Mouse (Mus musculus): ENCODE measurements at regions not wholly inside any gene's neighbourhood (a gene's known extent, or its start where the extent isn't known, plus 50 kb on each side); places are given as distances from the start of the nearest gene placed in this dataset.
"Not testable (repeated sequence)": the region's sequence is repeated elsewhere in the genome, so short reads cannot be mapped to it uniquely, and the experiment has no call there.

- ATAC-seq (no peak), DNase-seq (ENCODE audit: low spot score) (no peak)
- 82% methylated on average over 4 of the region's 4 CpGs for WGBS
- H3K9me3 ChIP-seq (ENCODE audit: low read length), result no peaks in the 10 kb centered on the region
- no peak for TF ChIP-seq CTCF (IDR thresholded peaks at IDR 0.05; ENCODE audit: low read depth)
- no peak overlapping the region for H3K4me3 ChIP-seq (ENCODE audit: low read length)
- H3K4me2 ChIP-seq (ENCODE audit: low read depth, low read length), result no peak overlapping the region
- no peaks in the 10 kb centered on the region for H3K4me1 ChIP-seq (ENCODE audit: insufficient read depth, low read length)
- no peaks in the 10 kb centered on the region for H3K27me3 ChIP-seq (ENCODE audit: insufficient read depth, low read length)
- H3K27ac ChIP-seq, result no peak overlapping the region
- no peaks in the 10 kb centered on the region for H3K36me3 ChIP-seq (ENCODE audit: insufficient read depth, low read length)
- no peak overlapping the region for H3K9ac ChIP-seq (replicated peaks; ENCODE audit: low read length)
These were observed 119.2 kb upstream of the Rybp start for GRCm38 (mm10) chr6:100406504-100406903.

DNA sequence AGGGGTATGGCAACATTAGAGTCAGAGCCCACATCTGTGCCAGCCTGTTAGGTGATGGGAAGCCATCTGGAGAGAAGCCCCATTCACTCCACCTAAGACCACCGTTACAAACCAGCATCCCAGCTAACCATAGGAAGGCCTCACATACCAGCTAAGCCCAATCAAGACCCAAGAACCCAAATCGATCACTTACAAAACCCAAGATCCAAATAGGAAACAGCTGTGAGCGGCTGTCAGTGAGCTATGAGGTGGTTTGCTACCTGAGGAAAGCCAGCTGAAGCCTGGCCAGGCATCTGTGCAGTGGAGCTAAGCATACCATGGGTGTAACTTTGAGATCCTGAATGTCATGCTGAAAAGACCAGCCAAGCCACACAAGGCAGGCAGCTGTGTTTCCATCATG, 116.9 kb upstream of the Rybp start:
- Histone ChIP-seq H3K9me3 (ENCODE audit: low read length) (no peaks in the 10 kb centered on the region), H3K4me1 (ENCODE audit: insufficient read depth, low read length) (no peaks in the 10 kb centered on the region), H3K36me3 (ENCODE audit: insufficient read depth, low read length) (no peaks in the 10 kb centered on the region), H3K27me3 (ENCODE audit: insufficient read depth, low read length) (no peaks in the 10 kb centered on the region), H3K9ac (replicated peaks; ENCODE audit: low read length) (no peak overlapping the region), H3K27ac (no peak overlapping the region), H3K4me3 (ENCODE audit: low read length) (no peak overlapping the region), H3K4me2 (ENCODE audit: low read depth, low read length) (no peak overlapping the region)
- DNase-seq (ENCODE audit: low spot score), result no peak
- 88% methylated on average over 3 of the region's 3 CpGs for WGBS
- no peak for ATAC-seq
- TF ChIP-seq CTCF (IDR thresholded peaks at IDR 0.05; ENCODE audit: low read depth), result no peak

DNA sequence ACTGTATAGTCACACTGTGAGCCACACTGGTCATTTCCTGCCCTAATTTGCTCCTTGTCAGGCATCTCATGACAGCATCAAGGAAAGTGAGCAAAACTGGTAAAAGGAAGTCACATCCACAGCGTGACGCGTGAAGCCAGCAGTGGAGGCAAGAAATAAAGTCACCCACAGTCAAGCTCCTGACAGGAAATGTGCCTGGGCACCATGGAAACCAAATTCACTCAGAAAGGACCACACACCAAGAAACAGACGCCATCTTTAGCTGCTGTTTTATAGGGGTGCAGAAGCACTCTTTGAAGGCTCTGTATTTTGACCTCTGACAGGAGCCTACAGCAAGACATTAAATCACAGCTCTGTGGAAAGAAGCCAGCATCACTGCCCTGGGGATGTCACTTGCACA, 115.4 kb upstream of the Rybp start:
- no peak for TF ChIP-seq CTCF (IDR thresholded peaks at IDR 0.05; ENCODE audit: low read depth)
- Histone ChIP-seq H3K9me3 (ENCODE audit: low read length) (no peaks in the 10 kb centered on the region), H3K27ac (no peak overlapping the region), H3K36me3 (ENCODE audit: insufficient read depth, low read length) (no peaks in the 10 kb centered on the region), H3K9ac (replicated peaks; ENCODE audit: low read length) (no peak overlapping the region), H3K4me2 (ENCODE audit: low read depth, low read length) (no peak overlapping the region), H3K4me1 (ENCODE audit: insufficient read depth, low read length) (no peaks in the 10 kb centered on the region), H3K27me3 (ENCODE audit: insufficient read depth, low read length) (no peaks in the 10 kb centered on the region), H3K4me3 (ENCODE audit: low read length) (no peak overlapping the region)
- DNase-seq (ENCODE audit: low spot score) (no peak), ATAC-seq (no peak)
- WGBS, result 47% methylated on average over 4 of the region's 4 CpGs

- 93% methylated on average over 2 of the region's 2 CpGs for WGBS
- ATAC-seq (no peak), DNase-seq (ENCODE audit: low spot score) (no peak)
- Histone ChIP-seq H3K27me3 (ENCODE audit: insufficient read depth, low read length) (no peaks in the 10 kb centered on the region), H3K36me3 (ENCODE audit: insufficient read depth, low read length) (no peaks in the 10 kb centered on the region), H3K4me2 (ENCODE audit: low read depth, low read length) (no peak overlapping the region), H3K4me3 (ENCODE audit: low read length) (no peak overlapping the region), H3K9me3 (ENCODE audit: low read length) (no peaks in the 10 kb centered on the region), H3K4me1 (ENCODE audit: insufficient read depth, low read length) (no peaks in the 10 kb centered on the region), H3K27ac (no peak overlapping the region), H3K9ac (replicated peaks; ENCODE audit: low read length) (no peak overlapping the region)
- TF ChIP-seq CTCF (IDR thresholded peaks at IDR 0.05; ENCODE audit: low read depth), result no peak
These were observed 114.4 kb upstream of the Rybp start for GRCm38 (mm10) chr6:100401728-100402127.

GRCm38 (mm10) chr6:100399387-100399786, 112.1 kb upstream of the Rybp start:
- not testable (repeated sequence) for H3K4me2 ChIP-seq (ENCODE audit: low read depth, low read length); ATAC-seq; H3K9me3 ChIP-seq (ENCODE audit: low read length); H3K4me3 ChIP-seq (ENCODE audit: low read length); DNase-seq (ENCODE audit: low spot score); H3K4me1 ChIP-seq (ENCODE audit: insufficient read depth, low read length); H3K27ac ChIP-seq; H3K36me3 ChIP-seq (ENCODE audit: insufficient read depth, low read length); H3K27me3 ChIP-seq (ENCODE audit: insufficient read depth, low read length); H3K9ac ChIP-seq (replicated peaks; ENCODE audit: low read length)
- 90% methylated on average over 1 of the region's 1 CpGs for WGBS

GRCm38 (mm10) chr6:100396311-100397200, 109.3 kb upstream of the Rybp start:
- H3K9ac ChIP-seq (replicated peaks; ENCODE audit: low read length), result no peak overlapping the region
- no peaks in the 10 kb centered on the region for H3K4me1 ChIP-seq (ENCODE audit: insufficient read depth, low read length)
- H3K4me3 ChIP-seq (ENCODE audit: low read length), result no peak overlapping the region
- H3K27me3 ChIP-seq (ENCODE audit: insufficient read depth, low read length), result no peaks in the 10 kb centered on the region
- TF ChIP-seq CTCF (IDR thresholded peaks at IDR 0.05; ENCODE audit: low read depth), result no peak
- DNase-seq (ENCODE audit: low spot score) (peak; percentile 18), ATAC-seq (peak; percentile 40; the same call in 1 of the 2 replicates)
- no peaks in the 10 kb centered on the region for H3K36me3 ChIP-seq (ENCODE audit: insufficient read depth, low read length)
- H3K27ac ChIP-seq, result peak overlapping the region; percentile 36
- no peaks in the 10 kb centered on the region for H3K9me3 ChIP-seq (ENCODE audit: low read length)
- WGBS, result 58% methylated on average over 14 of the region's 14 CpGs
- no peak overlapping the region for H3K4me2 ChIP-seq (ENCODE audit: low read depth, low read length)

GRCm38 (mm10) chr6:100390258-100390910, 103.1 kb upstream of the Rybp start:
- Histone ChIP-seq H3K9me3 (ENCODE audit: low read length) (no peaks in the 10 kb centered on the region), H3K4me2 (ENCODE audit: low read depth, low read length) (no peak overlapping the region), H3K9ac (replicated peaks; ENCODE audit: low read length) (no peak overlapping the region), H3K27me3 (ENCODE audit: insufficient read depth, low read length) (no peaks in the 10 kb centered on the region), H3K36me3 (ENCODE audit: insufficient read depth, low read length) (no peaks in the 10 kb centered on the region), H3K27ac (no peak overlapping the region), H3K4me3 (ENCODE audit: low read length) (no peak overlapping the region), H3K4me1 (ENCODE audit: insufficient read depth, low read length) (no peaks in the 10 kb centered on the region)
- no peak for TF ChIP-seq CTCF (IDR thresholded peaks at IDR 0.05; ENCODE audit: low read depth)
- DNase-seq (ENCODE audit: low spot score) (no peak), ATAC-seq (no peak)
- WGBS, result 68% methylated on average over 7 of the region's 7 CpGs
